Mouse (Mus musculus) hindbrain, embryonic 13.5 days (tissue): ENCODE results near the gene Erc2. TPM values are rescaled to one million over a fixed set of nuclear protein-coding genes. Genes with fewer than 3 reads are reported as not detected.
"Not testable (repeated sequence)": the region's sequence is repeated elsewhere in the genome, so short reads cannot be mapped to it uniquely, and the experiment has no call there.

Experiments
- ATAC-seq: fragments of 200-750 bp; cut with Nextera tagmentation; 2 replicates; pipeline ENCODE4 v1.8.0; 2017; ENCODE audit warnings: moderate TSS enrichment; ENCODE audit not compliant: low FRiP score
- H3K27ac ChIP-seq: fragments of 300-500 bp; sonication (generic); 2 replicates; pipeline ENCODE4 v1.5.1; 2015; ENCODE audit warnings: inconsistent platforms, mild to moderate bottlenecking, moderate library complexity
- H3K27me3 ChIP-seq: fragments of 300-500 bp; sonication (generic); 2 replicates; pipeline ENCODE4 v1.6.1; 2015; ENCODE audit warnings: mild to moderate bottlenecking, inconsistent platforms
- H3K36me3 ChIP-seq: fragments of 300-500 bp; sonication (generic); 2 replicates; pipeline ENCODE4 v1.6.1; 2015; ENCODE audit warnings: mild to moderate bottlenecking, inconsistent platforms
- H3K4me1 ChIP-seq: fragments of 300-500 bp; sonication (generic); replicated peaks from 2 replicates; pipeline ENCODE4 v1.6.1; 2015; ENCODE audit warnings: inconsistent platforms
- H3K4me2 ChIP-seq: fragments of 300-500 bp; sonication (generic); 2 replicates; pipeline ENCODE4 v1.6.1; 2015; ENCODE audit warnings: inconsistent platforms, mild to moderate bottlenecking, moderate library complexity
- H3K4me3 ChIP-seq: fragments of 300-500 bp; sonication (generic); 2 replicates; pipeline ENCODE4 v1.5.1; 2015; ENCODE audit warnings: mild to moderate bottlenecking, inconsistent platforms
- H3K9ac ChIP-seq: fragments of 300-500 bp; sonication (generic); 2 replicates; pipeline ENCODE4 v1.6.1; 2015; ENCODE audit warnings: mild to moderate bottlenecking, inconsistent platforms
- H3K9me3 ChIP-seq: fragments of 300-500 bp; sonication (generic); 2 replicates; pipeline ENCODE4 v1.6.1; 2016; ENCODE audit warnings: inconsistent platforms
- WGBS: fragments of 180-500 bp; shearing (Covaris S2); methylation state at CpG from one replicate; pipeline ENCODE4 v1.1.7; 2015; 5-methylcytosine and 5-hydroxymethylcytosine counted together
- polyA plus RNA-seq: library from polyadenylated mRNA; unstranded; fragments of >200 nt; fragmentation: Nextera tagmentation; extraction: Ambion mirVana; gene quantifications from 2 replicates; pipeline ENCODE4 v1.2.1, GENCODE M21; 2015

The Erc2 gene
- polyA plus RNA-seq, 1 experiment from 2014 or later = 79.8 TPM

DNA sequence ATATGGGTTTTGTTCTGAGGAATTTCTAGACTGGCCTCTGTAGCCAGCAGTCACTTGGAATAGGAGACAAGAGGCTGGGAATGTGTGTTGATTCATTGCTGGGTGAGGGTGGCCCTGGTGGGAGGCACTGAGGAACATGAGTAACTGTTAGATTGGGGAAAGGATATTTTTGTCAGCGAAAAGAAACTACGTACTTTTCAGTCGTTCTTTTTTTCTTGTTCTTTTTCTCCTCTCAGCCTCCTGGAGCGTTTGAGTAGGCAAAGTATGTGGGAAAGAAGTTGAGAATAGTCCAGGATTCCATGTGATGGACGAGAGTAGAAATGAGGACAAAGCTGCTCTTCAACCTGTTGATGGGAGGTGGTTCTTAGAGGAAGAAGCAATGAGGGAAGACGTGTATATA lies 230.4 kb downstream of the Erc2 start:
- no peaks in the 10 kb centered on the region for H3K9me3 ChIP-seq
- no peak overlapping the region for H3K4me2 ChIP-seq
- no peak for ATAC-seq
- no peaks in the 10 kb centered on the region for H3K36me3 ChIP-seq
- H3K27me3 ChIP-seq = no peaks in the 10 kb centered on the region
- 88% methylated on average over 6 of the region's 6 CpGs for WGBS
- H3K4me3 ChIP-seq = no peak overlapping the region
- H3K9ac ChIP-seq = no peak overlapping the region
- H3K27ac ChIP-seq = no peak overlapping the region
- no peaks in the 10 kb centered on the region for H3K4me1 ChIP-seq

DNA sequence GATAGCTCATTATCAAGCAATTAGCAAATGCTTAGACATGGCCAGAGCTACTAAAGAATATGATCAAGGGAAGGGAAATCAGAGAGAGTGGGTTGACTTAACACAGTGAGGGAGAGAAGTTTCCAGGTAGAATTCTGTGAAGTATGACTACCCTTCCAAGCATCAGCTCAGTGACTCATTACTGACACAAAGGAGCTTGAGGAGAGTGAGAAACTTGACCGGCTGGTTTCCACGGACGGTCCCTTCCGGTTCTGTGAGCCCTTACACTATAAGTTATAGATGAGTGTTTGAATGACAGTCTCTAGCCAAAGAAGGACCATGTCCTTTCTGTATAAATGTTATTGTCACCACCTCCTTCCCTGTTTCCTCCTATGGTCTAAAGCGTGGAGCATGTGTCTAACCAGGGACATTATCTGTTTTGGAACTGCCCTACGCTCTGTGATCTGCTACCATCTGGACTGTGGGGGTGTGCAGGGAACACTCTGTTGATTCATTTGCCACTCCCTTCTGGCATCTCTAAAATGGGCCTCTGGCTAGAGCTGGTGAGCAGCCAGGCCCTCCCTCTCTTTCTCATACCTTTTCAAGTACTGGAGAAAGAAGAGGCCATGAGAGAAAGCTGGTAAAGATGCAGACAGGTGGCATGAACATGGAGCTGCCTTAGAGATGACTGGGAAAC lies 238.3 kb downstream of the Erc2 start:
- no peak for ATAC-seq
- H3K4me1 ChIP-seq = no peaks in the 10 kb centered on the region
- H3K27ac ChIP-seq = no peak overlapping the region
- 92% methylated on average over 6 of the region's 6 CpGs for WGBS
- no peaks in the 10 kb centered on the region for H3K9me3 ChIP-seq
- no peak overlapping the region for H3K4me3 ChIP-seq
- no peak overlapping the region for H3K4me2 ChIP-seq
- no peak overlapping the region for H3K9ac ChIP-seq
- no peaks in the 10 kb centered on the region for H3K36me3 ChIP-seq
- no peaks in the 10 kb centered on the region for H3K27me3 ChIP-seq

DNA sequence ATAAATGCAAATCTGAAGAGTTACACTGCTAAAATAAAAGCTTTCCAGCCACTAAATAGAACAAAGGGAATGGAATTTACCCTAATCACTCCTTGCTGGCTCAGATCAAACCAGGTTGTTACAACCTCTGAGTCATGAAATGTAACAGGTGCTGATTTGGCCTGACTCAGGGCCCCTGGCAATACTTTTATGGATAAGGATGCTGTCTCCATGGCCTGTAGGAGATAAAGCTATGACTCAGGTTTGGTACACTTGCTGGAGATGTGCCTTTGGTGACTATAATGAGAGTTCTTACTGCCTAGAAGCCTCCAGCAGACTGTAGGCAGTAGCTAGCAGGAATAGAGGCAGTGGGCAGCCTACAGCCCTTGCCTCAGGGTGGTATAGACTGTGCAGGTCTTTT lies 240.1 kb downstream of the Erc2 start:
- no peaks in the 10 kb centered on the region for H3K9me3 ChIP-seq
- H3K27me3 ChIP-seq = no peaks in the 10 kb centered on the region
- ATAC-seq = no peak
- H3K4me2 ChIP-seq = no peak overlapping the region
- 0 out of 2 replicates have a peak, but pooled peaks cover 6% of the 10 kb centered on the region for H3K4me1 ChIP-seq
- no peaks in the 10 kb centered on the region for H3K36me3 ChIP-seq
- no peak overlapping the region for H3K4me3 ChIP-seq
- H3K27ac ChIP-seq = no peak overlapping the region
- H3K9ac ChIP-seq = no peak overlapping the region

DNA sequence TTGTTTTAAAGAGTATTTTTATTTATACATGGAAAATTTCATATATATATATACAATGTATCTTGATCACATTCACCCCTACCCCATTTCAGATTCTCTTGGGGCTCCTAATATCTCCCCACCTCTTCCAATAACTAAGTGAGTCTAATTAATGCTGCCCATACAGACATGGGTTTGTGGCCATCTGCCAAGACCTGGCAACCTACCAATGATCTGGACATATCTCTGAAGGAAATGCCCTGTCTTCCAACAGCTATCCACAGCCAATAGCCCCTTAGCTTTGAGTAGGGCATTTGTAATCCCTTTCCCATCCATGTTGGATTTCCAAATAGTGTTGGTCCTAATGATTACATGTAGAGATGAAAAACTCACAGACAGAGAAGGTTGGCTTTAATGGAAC lies 245.2 kb downstream of the Erc2 start:
- no peak for ATAC-seq
- Histone ChIP-seq H3K4me3 (no peak overlapping the region), H3K4me2 (no peak overlapping the region), H3K9me3 (no peaks in the 10 kb centered on the region), H3K36me3 (no peaks in the 10 kb centered on the region), H3K4me1 (0 out of 2 replicates have a peak, but pooled peaks cover 6% of the 10 kb centered on the region), H3K27ac (no peak overlapping the region), H3K27me3 (no peaks in the 10 kb centered on the region), H3K9ac (no peak overlapping the region)

DNA sequence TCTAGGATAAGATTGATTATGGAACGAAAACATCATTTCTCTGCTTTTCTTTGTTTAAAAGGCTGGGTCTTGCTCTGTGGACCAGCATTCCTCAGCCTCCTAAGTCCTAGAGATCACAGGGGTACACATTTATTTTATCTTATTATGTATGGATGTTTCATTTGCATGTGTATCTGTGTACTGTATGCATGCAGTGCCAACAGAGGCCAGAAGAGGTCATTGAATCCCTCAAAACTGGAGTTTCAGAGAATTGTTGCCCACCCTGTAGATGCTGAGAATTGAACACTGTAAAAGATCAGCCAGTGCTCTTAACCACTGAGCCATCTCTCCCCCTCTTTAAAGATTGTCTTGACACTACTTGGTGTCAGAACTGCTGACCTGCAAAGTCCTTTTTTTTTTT lies 251.4 kb downstream of the Erc2 start:
- Histone ChIP-seq H3K27ac (no peak overlapping the region), H3K27me3 (no peaks in the 10 kb centered on the region), H3K9me3 (no peaks in the 10 kb centered on the region), H3K4me3 (no peak overlapping the region), H3K36me3 (no peaks in the 10 kb centered on the region), H3K4me2 (no peak overlapping the region), H3K4me1 (peaks cover 12% of the 10 kb centered on the region), H3K9ac (no peak overlapping the region)
- no peak for ATAC-seq
- WGBS = 97% methylated on average over 1 of the region's 1 CpGs

DNA sequence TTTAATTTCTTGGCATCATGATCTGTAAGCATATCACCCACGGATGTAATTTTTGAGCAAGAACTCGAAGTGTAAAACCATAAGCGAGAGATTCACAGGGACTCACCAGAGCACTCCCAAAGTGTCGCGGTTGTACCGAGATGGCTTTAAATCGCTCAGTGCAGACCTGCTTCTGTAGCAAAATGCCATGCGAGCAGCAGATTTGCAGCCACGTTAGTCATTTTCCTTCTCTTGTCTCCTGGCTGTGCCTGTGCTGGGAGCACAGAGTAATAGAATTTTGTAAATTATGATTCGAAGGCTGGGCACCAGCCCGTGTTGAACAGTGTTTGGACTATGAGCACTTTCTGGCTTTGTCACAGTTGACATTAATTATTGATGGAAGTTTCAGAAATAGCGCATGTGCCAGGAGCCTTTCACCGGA lies 253.8 kb downstream of the Erc2 start:
- H3K4me3 ChIP-seq = no peak overlapping the region
- 67% methylated on average over 13 of the region's 13 CpGs for WGBS
- no peaks in the 10 kb centered on the region for H3K36me3 ChIP-seq
- no peaks in the 10 kb centered on the region for H3K9me3 ChIP-seq
- no peak for ATAC-seq
- no peaks in the 10 kb centered on the region for H3K27me3 ChIP-seq
- peak overlapping the region; percentile 32; the same call in 1 of the 2 replicates for H3K4me2 ChIP-seq
- no peak overlapping the region for H3K27ac ChIP-seq
- H3K9ac ChIP-seq = no peak overlapping the region
- H3K4me1 ChIP-seq = peaks cover 12% of the 10 kb centered on the region

DNA sequence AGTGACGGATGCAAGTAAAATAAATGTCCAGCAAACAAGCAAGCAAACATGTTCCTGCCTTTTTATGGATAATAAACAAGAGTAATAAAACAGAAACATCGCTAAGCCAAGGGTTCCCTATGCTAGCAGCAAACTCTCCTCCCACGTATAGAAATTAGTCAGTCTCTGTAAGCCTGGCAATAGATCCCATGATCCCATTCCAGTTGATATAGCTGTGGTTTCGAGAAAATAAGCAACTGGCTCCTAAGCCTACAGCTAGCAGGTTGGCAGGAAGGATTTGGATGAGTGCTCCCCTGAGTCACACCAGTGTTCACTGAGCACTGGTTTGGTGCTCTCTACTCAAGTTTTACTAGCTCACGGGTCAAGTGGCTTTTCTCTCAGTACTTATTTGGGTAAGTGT lies 259.7 kb downstream of the Erc2 start:
- Histone ChIP-seq H3K9me3 (no peaks in the 10 kb centered on the region), H3K27ac (no peak overlapping the region), H3K9ac (no peak overlapping the region), H3K27me3 (no peaks in the 10 kb centered on the region), H3K4me1 (no peaks in the 10 kb centered on the region), H3K36me3 (no peaks in the 10 kb centered on the region), H3K4me3 (no peak overlapping the region), H3K4me2 (no peak overlapping the region)
- WGBS = 86% methylated on average over 5 of the region's 5 CpGs
- no peak for ATAC-seq

DNA sequence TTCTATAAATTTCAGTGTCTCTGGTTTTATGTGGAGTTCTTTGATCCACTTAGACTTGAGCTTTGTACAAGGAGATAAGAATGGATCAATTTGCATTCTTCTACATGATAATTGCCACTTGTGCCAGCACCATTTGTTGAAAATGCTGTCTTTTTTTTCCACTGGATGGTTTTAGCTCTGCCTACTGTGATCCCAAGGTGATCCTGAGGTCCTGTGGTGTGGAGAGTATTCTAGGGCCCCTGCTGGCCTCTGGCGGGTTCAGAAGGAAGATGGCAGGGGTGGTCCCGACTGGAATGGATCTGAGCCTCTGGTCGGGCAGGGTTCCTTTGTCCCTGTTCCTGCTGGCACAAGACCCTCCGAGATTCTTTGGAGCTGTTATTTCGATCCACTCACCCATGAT lies 264.1 kb downstream of the Erc2 start:
- H3K4me3 ChIP-seq, H3K4me2 ChIP-seq, ATAC-seq, H3K27me3 ChIP-seq, H3K36me3 ChIP-seq, H3K9ac ChIP-seq, H3K27ac ChIP-seq, H3K4me1 ChIP-seq, H3K9me3 ChIP-seq: not testable (repeated sequence)
- 71% methylated on average over 5 of the region's 5 CpGs for WGBS

DNA sequence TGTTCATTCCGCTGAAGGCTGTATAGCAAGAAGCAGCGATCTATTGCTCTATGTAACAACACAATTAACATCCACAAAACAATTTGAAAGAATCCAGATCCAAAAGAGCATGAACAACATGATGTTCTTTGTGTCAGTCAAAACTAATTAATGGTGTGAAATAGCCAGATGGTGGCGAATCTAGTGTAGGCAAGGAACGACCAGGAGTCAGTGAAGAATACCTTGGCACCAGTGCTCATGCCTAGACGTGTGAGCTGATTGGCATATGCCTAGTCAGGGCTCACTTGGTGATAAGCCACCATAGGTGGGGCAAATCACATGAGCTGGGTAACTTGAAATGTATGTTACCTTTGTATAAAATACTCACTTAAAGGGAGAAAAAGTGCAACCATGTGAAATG lies 265.3 kb downstream of the Erc2 start:
- ATAC-seq = no peak
- Histone ChIP-seq H3K4me1 (no peaks in the 10 kb centered on the region), H3K27me3 (no peaks in the 10 kb centered on the region), H3K4me2 (no peak overlapping the region), H3K4me3 (no peak overlapping the region), H3K27ac (no peak overlapping the region), H3K36me3 (no peaks in the 10 kb centered on the region), H3K9ac (no peak overlapping the region), H3K9me3 (no peaks in the 10 kb centered on the region)
- WGBS = 73% methylated on average over 5 of the region's 5 CpGs

DNA sequence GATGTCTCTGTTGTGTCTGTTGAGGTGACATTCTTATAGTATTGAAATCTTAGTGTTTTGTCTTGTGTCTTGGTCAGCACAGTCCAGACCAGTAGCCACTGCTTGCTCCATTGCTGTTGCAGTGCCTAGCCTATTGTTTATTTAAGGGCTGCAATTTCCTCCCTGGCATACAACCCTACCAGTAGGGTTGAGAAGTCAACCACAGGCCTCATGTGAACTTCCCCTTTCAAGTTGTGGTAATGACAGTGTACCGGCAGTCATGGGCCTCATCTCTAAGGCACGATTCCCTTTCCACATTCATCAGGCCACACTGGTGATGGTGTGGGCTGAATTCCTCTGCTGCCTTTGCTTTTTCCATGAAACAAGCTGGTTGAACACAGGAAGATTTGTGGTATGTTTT lies 267.4 kb downstream of the Erc2 start:
- no peaks in the 10 kb centered on the region for H3K9me3 ChIP-seq
- 81% methylated on average over 2 of the region's 2 CpGs for WGBS
- H3K4me3 ChIP-seq = no peak overlapping the region
- H3K27me3 ChIP-seq = no peaks in the 10 kb centered on the region
- ATAC-seq = no peak
- no peak overlapping the region for H3K4me2 ChIP-seq
- no peaks in the 10 kb centered on the region for H3K36me3 ChIP-seq
- H3K27ac ChIP-seq = no peak overlapping the region
- no peak overlapping the region for H3K9ac ChIP-seq
- no peaks in the 10 kb centered on the region for H3K4me1 ChIP-seq

DNA sequence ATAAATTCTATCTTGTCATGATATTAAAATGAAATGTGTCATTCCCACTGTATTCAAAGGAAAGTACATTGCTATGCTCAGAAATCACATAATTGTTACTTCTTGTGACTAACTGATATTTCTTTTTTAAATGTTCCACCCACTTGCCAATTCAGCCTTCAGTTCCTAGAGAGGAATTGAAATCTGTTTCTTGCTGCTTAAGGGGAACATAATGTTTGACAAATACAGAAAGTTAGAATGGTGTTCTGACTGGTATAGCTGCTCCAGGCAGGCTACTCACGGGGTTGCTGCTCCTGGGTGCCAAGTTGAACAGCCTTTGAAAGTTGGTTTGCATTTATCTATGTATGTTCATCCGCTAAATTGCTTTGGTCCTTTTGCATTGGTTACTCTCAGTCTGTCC lies 270.2 kb downstream of the Erc2 start:
- Histone ChIP-seq H3K9me3 (no peaks in the 10 kb centered on the region), H3K4me1 (no peaks in the 10 kb centered on the region), H3K4me3 (no peak overlapping the region), H3K4me2 (no peak overlapping the region), H3K36me3 (no peaks in the 10 kb centered on the region), H3K9ac (no peak overlapping the region), H3K27me3 (no peaks in the 10 kb centered on the region), H3K27ac (no peak overlapping the region)
- no peak for ATAC-seq
- 88% methylated on average over 2 of the region's 2 CpGs for WGBS

DNA sequence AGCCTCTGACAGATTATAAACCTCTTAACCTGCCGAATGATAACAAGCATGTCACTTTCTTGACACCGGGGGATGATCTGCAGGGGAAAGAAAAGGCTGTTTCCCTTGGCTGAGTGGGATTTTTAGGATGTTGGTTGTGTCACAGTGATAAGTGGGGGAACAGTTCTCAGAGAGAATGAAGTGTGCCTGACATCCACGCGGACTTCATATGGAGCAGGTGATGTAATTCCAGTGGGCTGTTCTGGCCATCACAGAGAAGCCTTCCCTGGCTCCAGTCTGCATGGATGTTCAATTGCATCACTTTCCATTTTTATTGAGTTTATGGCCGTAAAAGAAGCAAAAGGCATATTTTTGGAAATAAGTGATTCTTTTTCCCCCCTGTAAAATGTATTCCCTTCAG lies 279.5 kb downstream of the Erc2 start:
- no peak overlapping the region for H3K9ac ChIP-seq
- no peaks in the 10 kb centered on the region for H3K9me3 ChIP-seq
- no peak overlapping the region for H3K4me3 ChIP-seq
- H3K4me1 ChIP-seq = 0 out of 2 replicates have a peak, but pooled peaks cover 4% of the 10 kb centered on the region
- ATAC-seq = no peak
- 79% methylated on average over 5 of the region's 5 CpGs for WGBS
- H3K27me3 ChIP-seq = no peaks in the 10 kb centered on the region
- no peaks in the 10 kb centered on the region for H3K36me3 ChIP-seq
- H3K27ac ChIP-seq = no peak overlapping the region
- H3K4me2 ChIP-seq = no peak overlapping the region

DNA sequence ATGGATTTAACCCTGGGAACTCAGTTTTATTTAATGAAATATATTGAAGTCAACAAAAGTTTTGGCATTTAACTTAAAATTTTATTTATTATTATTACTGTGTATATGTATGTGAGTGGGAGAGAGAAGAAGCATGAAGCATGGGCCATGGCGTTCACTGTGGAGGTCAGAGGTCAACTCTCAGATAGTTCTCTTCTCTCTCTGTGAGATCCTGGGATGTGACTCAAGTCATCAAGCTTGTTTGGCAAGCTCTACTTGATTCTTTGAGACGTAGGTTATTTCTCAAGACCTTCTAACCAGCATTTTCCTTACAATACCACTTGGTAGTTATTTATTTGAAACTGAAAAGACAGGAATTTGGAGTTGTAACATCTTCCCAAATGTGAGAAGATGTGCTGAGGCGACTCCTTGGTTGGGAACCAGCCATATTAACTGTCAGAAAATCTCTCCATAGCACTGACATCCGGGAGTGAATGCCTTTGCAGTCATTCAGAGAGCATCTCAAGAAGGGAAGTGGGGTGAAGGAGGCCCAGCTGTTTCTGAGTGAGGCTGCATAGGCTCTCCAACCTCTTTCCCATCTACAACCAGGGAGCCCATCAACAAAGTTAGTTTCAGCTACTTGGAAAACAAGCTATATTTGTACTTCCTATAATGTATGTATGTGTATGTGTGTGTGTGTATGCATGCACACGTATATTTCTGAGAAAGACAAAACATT lies 299.6 kb downstream of the Erc2 start:
- Histone ChIP-seq H3K27ac (no peak overlapping the region), H3K4me3 (no peak overlapping the region), H3K9ac (no peak overlapping the region), H3K4me2 (no peak overlapping the region), H3K9me3 (no peaks in the 10 kb centered on the region), H3K36me3 (peaks cover 7% of the 10 kb centered on the region; the same call in 1 of the 2 replicates), H3K4me1 (no peaks in the 10 kb centered on the region), H3K27me3 (no peaks in the 10 kb centered on the region)
- no peak for ATAC-seq
- 85% methylated on average over 5 of the region's 5 CpGs for WGBS
